Mouse (Mus musculus) megakaryocyte, embryonic 14.5 days (primary cell): Measurements from ENCODE around the gene Tctex1d1. TPM values are rescaled to one million over a fixed set of nuclear protein-coding genes. Genes with fewer than 3 reads are reported as not detected.

Experiments
- H3K27me3 ChIP-seq: replicated peaks from 2 replicates; pipeline ENCODE3; 2012; ENCODE audit warnings: inconsistent platforms
- H3K36me3 ChIP-seq: replicated peaks from 2 replicates; pipeline ENCODE3; 2012; ENCODE audit warnings: low read length, inconsistent platforms, mixed read lengths
- H3K4me1 ChIP-seq: 2 replicates; pipeline ENCODE4 v1.6.1; 2012; ENCODE audit warnings: inconsistent platforms
- H3K4me3 ChIP-seq: replicated peaks from 2 replicates; pipeline ENCODE3; 2012; ENCODE audit warnings: moderate library complexity, mild to moderate bottlenecking, inconsistent platforms
- H3K9me3 ChIP-seq: 2 replicates; pipeline ENCODE4 v1.6.1; 2012; ENCODE audit warnings: inconsistent platforms
- FLI1 ChIP-seq: IDR thresholded peaks from 2 replicates; pipeline ENCODE4 v1.6.1; 2012; ENCODE audit warnings: low read length, inconsistent platforms, mixed read lengths
- GATA1 ChIP-seq: IDR thresholded peaks from 3 replicates; pipeline ENCODE4 v1.6.1; 2012; ENCODE audit warnings: mixed read lengths, low read length, inconsistent platforms, borderline replicate concordance
- polyA plus RNA-seq: library from polyadenylated mRNA; stranded (reverse); fragments of >175 nt; gene quantifications from 2 replicates; pipeline ENCODE4 v1.2.3, GENCODE M21; 2012; ENCODE audit warnings: low replicate concordance; ENCODE audit not compliant: insufficient read depth

The Tctex1d1 gene
- polyA plus RNA-seq, 1 experiment, result not detected

DNA sequence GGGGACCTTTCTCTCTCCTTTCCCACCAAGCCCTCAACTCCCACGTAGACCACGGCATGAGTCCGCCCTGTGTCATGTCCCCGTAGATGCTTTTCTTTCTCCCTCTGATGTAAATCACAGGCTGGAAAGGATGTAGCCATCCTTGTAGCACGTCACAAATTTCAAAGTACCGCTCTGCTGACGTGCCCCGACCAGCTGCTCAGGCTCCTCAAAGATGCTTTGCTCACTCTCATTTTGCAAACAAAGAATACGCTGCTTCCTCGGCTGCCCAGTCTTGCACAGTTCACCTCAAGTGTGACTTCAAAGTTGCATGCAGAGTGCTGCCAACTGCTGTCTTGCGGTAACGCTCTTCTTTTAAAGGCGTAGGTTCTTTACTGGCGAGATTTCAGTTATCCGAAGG is 10.6 kb upstream of the Tctex1d1 start:
- Histone ChIP-seq H3K36me3 (no peaks in the 10 kb centered on the region), H3K9me3 (no peaks in the 10 kb centered on the region), H3K27me3 (no peaks in the 10 kb centered on the region), H3K4me1 (no peaks in the 10 kb centered on the region), H3K4me3 (no peak overlapping the region)
- TF ChIP-seq FLI1 (no peak), GATA1 (no peak)

GRCm38 (mm10) chr4:102969599-102969998 is 8.8 kb upstream of the Tctex1d1 start:
- TF ChIP-seq GATA1 (no peak), FLI1 (no peak)
- H3K4me1 ChIP-seq, result no peaks in the 10 kb centered on the region
- H3K9me3 ChIP-seq, result no peaks in the 10 kb centered on the region
- no peaks in the 10 kb centered on the region for H3K27me3 ChIP-seq
- no peaks in the 10 kb centered on the region for H3K36me3 ChIP-seq
- no peak overlapping the region for H3K4me3 ChIP-seq

DNA sequence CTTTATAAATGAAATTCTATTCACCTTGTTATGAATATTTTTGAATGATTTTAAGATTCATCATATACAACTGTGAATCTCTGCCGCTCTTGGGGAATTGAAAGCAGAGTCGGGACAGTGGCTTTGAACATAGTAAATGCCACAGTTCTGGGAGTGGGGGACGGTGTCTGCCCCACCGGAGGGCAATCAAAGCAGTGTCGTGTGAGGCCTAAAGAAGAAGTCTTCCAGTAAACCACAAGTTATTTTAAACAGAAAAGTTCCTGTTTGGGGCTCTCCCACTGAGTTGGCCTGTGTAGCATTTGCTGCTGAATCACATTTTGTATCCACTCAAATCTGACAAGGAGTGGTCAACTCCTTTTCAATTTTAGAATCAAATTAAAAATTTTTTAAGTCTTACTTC is 7.2 kb upstream of the Tctex1d1 start:
- Histone ChIP-seq H3K9me3 (no peaks in the 10 kb centered on the region), H3K27me3 (no peaks in the 10 kb centered on the region), H3K4me3 (no peak overlapping the region), H3K4me1 (no peaks in the 10 kb centered on the region), H3K36me3 (no peaks in the 10 kb centered on the region)
- TF ChIP-seq FLI1 (no peak), GATA1 (no peak)

DNA sequence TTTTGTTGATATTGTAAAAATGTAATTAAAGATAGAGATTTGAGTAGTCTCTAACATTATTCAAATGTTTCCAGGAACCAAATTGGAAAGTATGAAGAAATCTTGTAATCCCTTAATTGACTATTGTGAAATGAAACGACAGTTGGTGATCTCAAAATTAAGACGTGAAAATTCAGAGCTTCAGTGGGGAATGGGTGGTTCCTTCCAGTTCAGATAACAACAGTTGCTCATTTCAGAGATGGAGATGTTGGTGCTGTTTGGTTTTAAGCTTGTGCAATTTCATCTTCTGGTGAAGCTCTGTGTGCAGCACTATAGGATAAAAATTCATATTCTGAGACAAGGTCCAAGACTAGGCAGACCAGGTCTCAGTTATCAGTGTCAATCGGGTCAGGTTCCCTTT is 6.3 kb upstream of the Tctex1d1 start:
- no peaks in the 10 kb centered on the region for H3K4me1 ChIP-seq

DNA sequence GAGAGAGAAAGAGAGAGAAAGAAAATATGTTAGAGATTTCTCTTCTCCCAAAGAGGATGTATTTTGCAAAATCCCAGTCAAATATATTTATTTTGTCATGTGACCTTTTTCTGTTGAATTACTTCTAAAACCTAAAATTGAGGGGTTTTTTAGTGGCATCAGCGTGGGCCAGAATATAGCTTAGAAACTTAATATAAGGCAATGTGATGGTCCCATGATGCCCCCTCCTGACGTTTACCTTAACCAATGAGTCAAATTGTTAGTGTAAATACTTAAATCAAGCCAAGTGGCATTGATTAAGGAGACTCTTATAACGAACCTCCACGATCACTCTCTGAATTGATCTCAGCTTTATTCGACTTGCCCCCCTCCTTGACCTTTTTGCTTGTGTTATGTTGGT is 4.2 kb upstream of the Tctex1d1 start:
- TF ChIP-seq GATA1 (no peak), FLI1 (no peak)

More for the DNA sequence above, 6.3 kb upstream of the Tctex1d1 start:
- H3K27me3 ChIP-seq, result peaks cover 2% of the 10 kb centered on the region
- H3K4me3 ChIP-seq, result no peak overlapping the region
- no peaks in the 10 kb centered on the region for H3K36me3 ChIP-seq
- TF ChIP-seq GATA1 (no peak), FLI1 (no peak)
- no peaks in the 10 kb centered on the region for H3K9me3 ChIP-seq

GRCm38 (mm10) chr4:102976290-102977275 is 1.8 kb upstream of the Tctex1d1 start:
- Histone ChIP-seq H3K27me3 (peaks cover 13% of the 10 kb centered on the region), H3K9me3 (peaks cover 8% of the 10 kb centered on the region), H3K36me3 (no peaks in the 10 kb centered on the region), H3K4me1 (peaks cover 7% of the 10 kb centered on the region), H3K4me3 (no peak overlapping the region)
- TF ChIP-seq GATA1, result no peak
- no peak for TF ChIP-seq FLI1

More for the DNA sequence above, 4.2 kb upstream of the Tctex1d1 start:
- H3K4me3 ChIP-seq, result no peak overlapping the region
- H3K27me3 ChIP-seq, result peaks cover 13% of the 10 kb centered on the region
- no peaks in the 10 kb centered on the region for H3K36me3 ChIP-seq
- no peaks in the 10 kb centered on the region for H3K9me3 ChIP-seq
- H3K4me1 ChIP-seq, result peaks cover 7% of the 10 kb centered on the region

GRCm38 (mm10) chr4:102977778-102978321 is 556 bp upstream of the Tctex1d1 start:
- Histone ChIP-seq H3K36me3 (no peaks in the 10 kb centered on the region), H3K9me3 (peaks cover 10% of the 10 kb centered on the region)
- TF ChIP-seq FLI1 (no peak), GATA1 (no peak)

DNA sequence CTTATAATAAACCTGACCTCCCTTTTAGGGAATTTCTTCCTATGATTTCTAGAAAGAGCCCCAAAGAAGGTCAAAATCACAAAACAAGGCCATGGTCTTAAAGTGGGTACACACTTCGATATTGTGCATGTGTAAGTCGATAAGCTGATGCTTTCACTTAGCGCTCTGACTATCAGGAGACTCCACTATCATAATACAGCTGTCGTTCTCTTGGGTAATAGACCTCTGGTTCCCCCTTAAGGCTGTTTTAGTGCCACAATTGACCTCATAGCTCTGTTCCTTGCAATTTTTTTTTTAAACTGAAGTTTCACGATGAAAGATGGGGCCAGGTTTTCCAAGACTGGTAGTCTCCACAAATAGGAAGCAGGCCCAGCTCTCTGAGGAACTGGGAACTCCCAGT is 979 bp downstream of the Tctex1d1 start:
- peak overlapping the region; percentile 78 for H3K4me3 ChIP-seq
- H3K27me3 ChIP-seq, result peaks cover 13% of the 10 kb centered on the region
- TF ChIP-seq FLI1, result no peak
- no peak for TF ChIP-seq GATA1
- H3K36me3 ChIP-seq, result no peaks in the 10 kb centered on the region
- peaks cover 7% of the 10 kb centered on the region for H3K4me1 ChIP-seq
- H3K9me3 ChIP-seq, result peaks cover 10% of the 10 kb centered on the region

More at GRCm38 (mm10) chr4:102977778-102978321, 556 bp upstream of the Tctex1d1 start:
- H3K4me3 ChIP-seq, result no peak overlapping the region
- H3K27me3 ChIP-seq, result peaks cover 13% of the 10 kb centered on the region
- H3K4me1 ChIP-seq, result peaks cover 7% of the 10 kb centered on the region

DNA sequence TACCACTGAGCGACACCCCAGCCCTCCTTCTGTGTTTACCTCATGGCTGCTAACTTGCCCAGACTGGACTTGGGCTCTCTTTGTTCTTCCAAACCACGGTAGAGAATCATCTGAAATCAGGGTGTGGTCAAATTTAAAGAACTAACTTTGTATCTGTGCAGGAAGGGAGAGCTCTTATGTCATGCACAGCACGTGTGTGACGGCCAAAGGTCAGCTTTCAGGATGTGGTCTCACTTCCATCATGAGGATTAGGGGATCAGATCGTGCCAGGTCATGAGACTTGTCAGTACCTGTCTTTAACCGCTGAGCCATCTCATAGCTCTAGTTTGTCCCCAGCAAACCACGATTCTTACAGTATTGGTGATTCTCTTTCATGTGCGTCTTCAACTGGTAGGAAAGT is 3.3 kb downstream of the Tctex1d1 start:
- Histone ChIP-seq H3K4me3 (no peak overlapping the region), H3K27me3 (peaks cover 13% of the 10 kb centered on the region), H3K4me1 (peaks cover 11% of the 10 kb centered on the region), H3K9me3 (peaks cover 10% of the 10 kb centered on the region), H3K36me3 (no peaks in the 10 kb centered on the region)
- TF ChIP-seq GATA1 (no peak), FLI1 (no peak)

DNA sequence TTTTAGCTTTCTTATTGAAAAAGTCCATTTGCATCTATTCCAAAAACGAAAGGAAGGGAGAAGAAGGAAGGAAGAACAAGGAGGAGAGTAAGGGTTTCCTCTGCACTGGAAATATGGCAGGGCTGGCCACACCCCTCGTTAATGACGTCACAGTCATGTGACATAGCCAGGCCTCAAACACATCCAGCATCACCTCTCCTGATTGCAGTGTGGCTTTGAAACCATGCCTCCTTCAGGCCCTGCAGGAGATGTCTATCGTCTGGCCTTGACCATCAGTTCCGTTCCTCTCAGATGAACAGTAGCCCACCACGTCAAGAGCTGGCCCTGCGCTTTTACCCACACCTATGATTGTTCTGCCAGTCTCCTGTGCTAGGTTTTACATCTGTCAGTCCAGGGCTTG is 7.8 kb downstream of the Tctex1d1 start:
- Histone ChIP-seq H3K27me3 (no peaks in the 10 kb centered on the region), H3K4me3 (no peak overlapping the region)
- TF ChIP-seq FLI1, result no peak
- TF ChIP-seq GATA1, result no peak

More for the DNA sequence above, 7.8 kb downstream of the Tctex1d1 start:
- Histone ChIP-seq H3K4me1 (peaks cover 11% of the 10 kb centered on the region), H3K36me3 (no peaks in the 10 kb centered on the region), H3K9me3 (peaks cover 6% of the 10 kb centered on the region)
